Mouse (Mus musculus) lung, postnatal 0 days (tissue): Measurements from ENCODE around the gene Chmp5.

Source experiments
- CTCF ChIP-seq: IDR thresholded peaks from 2 replicates; pipeline ENCODE4 v1.5.1; 2016; ENCODE audit warnings: antibody characterized with exemption, mild to moderate bottlenecking
- EP300 ChIP-seq: IDR thresholded peaks from 2 replicates; pipeline ENCODE4 v1.6.1; 2016; ENCODE audit warnings: antibody characterized with exemption, mild to moderate bottlenecking, control low read depth

DNA sequence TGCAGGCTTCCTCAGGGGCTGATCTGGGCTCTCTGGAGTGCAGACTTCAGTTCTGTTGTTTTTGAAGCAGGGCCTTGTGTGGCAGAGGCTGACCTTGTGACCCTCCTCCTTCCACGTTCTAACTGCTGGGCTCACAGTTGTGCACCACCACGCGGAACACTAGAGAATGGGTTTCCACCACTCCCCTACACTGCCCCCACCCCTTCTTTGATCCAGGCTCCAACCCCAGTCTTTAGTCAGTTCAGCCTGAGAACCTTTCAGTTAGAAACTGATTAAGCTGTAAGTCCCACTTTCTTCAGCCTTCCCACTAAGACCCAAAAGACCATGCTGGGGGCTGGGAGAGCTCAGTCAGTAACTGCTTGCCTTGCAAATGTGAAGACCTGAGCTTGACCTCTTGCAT, 22.6 kb upstream of the Chmp5 start:
- no peak for TF ChIP-seq CTCF
- no peak for TF ChIP-seq EP300
